Comparison of ENCODE assay signal across 10 mouse cellular contexts in genomic region chr16:77596556-77596955, GRCm38 (mm10). TPM values are rescaled to one million over a fixed set of nuclear protein-coding genes. Genes with fewer than 3 reads are reported as not detected.
DNase-seq lines count a peak whose midpoint lies in the region; ATAC-seq and TF ChIP-seq lines count a peak whose summit lies in the region.
"Had no signal": no experiment of that assay in that cellular context is flagged by ENCODE, and none has a peak within 500 bp of the region (broad histone marks: within the 10 kb centered on the region; RNA-seq: fewer than 3 reads in every experiment).

No protein-coding gene starts in this region.

- H3K9ac ChIP-seq in forebrain, embryonic 14.5 days (ENCODE audit: low read length), result peak overlapping the region; percentile 52
- H3K9ac ChIP-seq in midbrain, embryonic 13.5 days (replicated peaks), result peak overlapping the region; percentile 65
- no peak overlapping the region for H3K9ac ChIP-seq in intestine, embryonic 15.5 days

- H3K27ac ChIP-seq in forebrain, embryonic 14.5 days (ENCODE audit: low read depth, low read length), result peak overlapping the region; percentile 65
- peak overlapping the region; percentile 88 for H3K27ac ChIP-seq in midbrain, embryonic 13.5 days
- no peak overlapping the region for H3K27ac ChIP-seq in intestine, embryonic 15.5 days

- H3K4me2 ChIP-seq in forebrain, embryonic 14.5 days (ENCODE audit: low read length), result peak overlapping the region; percentile 45
- H3K4me2 ChIP-seq in midbrain, embryonic 13.5 days (replicated peaks), result peak overlapping the region; percentile 51
- H3K4me2 ChIP-seq in intestine, embryonic 15.5 days (replicated peaks), result no peak overlapping the region

- 24% methylated on average over 5 of the region's 5 CpGs for WGBS in forebrain, embryonic 14.5 days
- WGBS in midbrain, embryonic 13.5 days, result 35% methylated on average over 5 of the region's 5 CpGs
- 93% methylated on average over 5 of the region's 5 CpGs for WGBS in intestine, embryonic 15.5 days

- H3K4me3 ChIP-seq in C2C12 (ENCODE audit: insufficient read depth, poor library complexity, severe bottlenecking), result peak overlapping the region; percentile 31
- H3K4me3 ChIP-seq in forebrain, embryonic 14.5 days (ENCODE audit: low read depth, low read length), result peak overlapping the region; percentile 26
- peak overlapping the region; percentile 39 for H3K4me3 ChIP-seq in midbrain, embryonic 13.5 days (replicated peaks)
- H3K4me3 ChIP-seq in intestine, embryonic 15.5 days (replicated peaks), result no peak overlapping the region

- peaks cover 8% of the 10 kb centered on the region for H3K4me1 ChIP-seq in forebrain, embryonic 14.5 days (ENCODE audit: control insufficient read depth, insufficient read depth, low read length)
- H3K4me1 ChIP-seq in midbrain, embryonic 13.5 days (replicated peaks), result peaks cover 36% of the 10 kb centered on the region
- no peaks in the 10 kb centered on the region for H3K4me1 ChIP-seq in intestine, embryonic 15.5 days (replicated peaks)

- peaks cover 5% of the 10 kb centered on the region for H3K79me3 ChIP-seq in C2C12 (ENCODE audit: low read depth)

- DNase-seq in gastrocnemius, adult 8-10 months (ENCODE audit: low spot score in 2 of 2), result peak; percentile 20 to 22
- DNase-seq in gastrocnemius, postnatal 10 days, result no peak
- peak; percentile 77 for DNase-seq in forebrain, embryonic 14.5 days (ENCODE audit: low spot score)
- DNase-seq in kidney, postnatal 4 days, result no peak
- no peak for DNase-seq in spleen, adult 18-20 months
- DNase-seq: adrenal gland, adult 8-10 months had no signal

- H3K9me3 ChIP-seq in forebrain, embryonic 14.5 days (replicated peaks; ENCODE audit: control insufficient read depth, low read length), result no peaks in the 10 kb centered on the region
- no peaks in the 10 kb centered on the region for H3K9me3 ChIP-seq in midbrain, embryonic 13.5 days
- H3K9me3 ChIP-seq in intestine, embryonic 15.5 days, result no peaks in the 10 kb centered on the region

- H3K27me3 ChIP-seq in C2C12 (ENCODE audit: control insufficient read depth, insufficient read depth, insufficient read length), result no peaks in the 10 kb centered on the region
- H3K27me3 ChIP-seq in forebrain, embryonic 14.5 days (replicated peaks; ENCODE audit: control insufficient read depth, insufficient read depth, low read length), result no peaks in the 10 kb centered on the region
- no peaks in the 10 kb centered on the region for H3K27me3 ChIP-seq in midbrain, embryonic 13.5 days
- H3K27me3 ChIP-seq in intestine, embryonic 15.5 days (replicated peaks), result no peaks in the 10 kb centered on the region

- TF ChIP-seq CTCF in C2C12 (IDR thresholded peaks at IDR 0.05; ENCODE audit: control insufficient read depth, insufficient read depth, insufficient read length), result no peak

- ATAC-seq in forebrain, embryonic 14.5 days, result peak; percentile 6; the same call in 1 of the 2 replicates
- ATAC-seq in midbrain, embryonic 13.5 days, result no peak
- no peak for ATAC-seq in intestine, embryonic 15.5 days

- peaks cover 13% of the 10 kb centered on the region for H3K79me2 ChIP-seq in C2C12 (ENCODE audit: control insufficient read depth, insufficient read depth)

- no peak overlapping the region for H3ac ChIP-seq in C2C12 (ENCODE audit: control insufficient read depth, insufficient read length, low read depth)

- peaks cover 3% of the 10 kb centered on the region for H3K36me3 ChIP-seq in C2C12 (ENCODE audit: control insufficient read depth, insufficient read depth)
- peaks cover 8% of the 10 kb centered on the region; the same call in 1 of the 2 replicates for H3K36me3 ChIP-seq in forebrain, embryonic 14.5 days (ENCODE audit: control insufficient read depth, insufficient read depth, low read length)
- peaks cover 9% of the 10 kb centered on the region for H3K36me3 ChIP-seq in midbrain, embryonic 13.5 days
- H3K36me3 ChIP-seq in intestine, embryonic 15.5 days, result no peaks in the 10 kb centered on the region

TF ChIP-seq in C2C12, 6 proteins besides CTCF, POLR2A, EP300 and RAD21:
- TF ChIP-seq MYOG (IDR thresholded peaks at IDR 0.05; ENCODE audit: control insufficient read depth, extremely low read depth, insufficient read length) (no peak), USF1 (IDR thresholded peaks at IDR 0.05; ENCODE audit: low read depth) (no peak)

RNA-seq across cellular contexts. Expression of gene Gm11146, which starts 5.3 kb away (rescaled TPM):
- total RNA-seq in gastrocnemius, adult 8-10 months (2022), result not detected
- total RNA-seq in gastrocnemius, postnatal 10 days (2021), result not detected
- polyA plus RNA-seq in C2C12 (2012; fragmentation: generic; extraction: Trizol), result not detected
- polyA plus RNA-seq in forebrain, embryonic 14.5 days (2014; fragmentation: Nextera tagmentation; extraction: Ambion mirVana), result not detected in 2 replicates
- polyA plus RNA-seq in midbrain, embryonic 13.5 days (2015; fragmentation: Nextera tagmentation; extraction: Ambion mirVana), result not detected in 2 replicates
- polyA plus RNA-seq in intestine, embryonic 15.5 days (2015; fragmentation: Nextera tagmentation; extraction: Ambion mirVana), result not detected in 2 replicates
- total RNA-seq: adrenal gland, adult 8-10 months; left cerebral cortex, adult 18-20 months had no signal

Comparison
In these comparisons a context has a peak if more than half of its experiments do, and no peak if none do; other contexts are left out.
1. DNase-seq: peak in gastrocnemius, adult 8-10 months (2 of 2) and forebrain, embryonic 14.5 days (single experiment); none in gastrocnemius, postnatal 10 days (single experiment), kidney, postnatal 4 days (0 of 2) and spleen, adult 18-20 months (0 of 2).